Mouse (Mus musculus) urinary bladder, adult 2 months (tissue): ENCODE data around the gene Ttyh1. TPM values are rescaled to one million over a fixed set of nuclear protein-coding genes. Genes with fewer than 3 reads are reported as not detected.

Source experiments
- DNase-seq: peaks from one replicate; pipeline ENCODE4 v3.0.0; 2022; ENCODE audit warnings: low spot score
- polyA plus RNA-seq: library from polyadenylated mRNA; depleted of rRNA; stranded (reverse); fragments of >200 nt; gene quantifications from 2 replicates; pipeline ENCODE4 v1.2.3, GENCODE M21; 2012; rRNA removed

The Ttyh1 gene
- polyA plus RNA-seq, 1 experiment: 5.0 TPM

GRCm38 (mm10) chr7:4170193-4170938 is 51.2 kb downstream of the Ttyh1 start:
- DNase-seq: no peak

DNA sequence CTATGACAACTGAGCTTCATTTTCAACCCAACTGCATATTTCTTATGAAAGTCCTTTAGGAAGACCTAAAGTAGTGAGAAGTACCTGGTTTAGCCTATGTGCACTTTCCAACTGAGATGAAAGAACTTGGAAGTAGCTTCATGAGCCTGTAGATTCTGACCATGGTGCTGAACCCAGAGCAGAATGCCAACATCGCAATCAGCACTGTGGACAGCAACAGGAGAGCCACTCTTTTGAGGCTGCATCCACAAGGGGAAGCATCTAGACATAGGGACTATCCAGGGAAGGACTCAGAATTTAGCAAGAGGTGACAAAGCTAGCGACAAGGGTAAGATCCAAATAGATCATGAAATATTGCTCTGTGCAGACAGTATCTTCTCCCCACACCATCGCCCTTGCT is 59.2 kb downstream of the Ttyh1 start:
- DNase-seq: no peak

Other genes with a start within 250 kb of the Ttyh1 start
- 0.88 and 0.99 TPM in 2 replicates for gene Gm14548, start 221.3 kb upstream of the Ttyh1 start, polyA plus RNA-seq
- 0.92 and 1.0 TPM in 2 replicates for gene Lilra6, start 203.9 kb upstream of the Ttyh1 start, polyA plus RNA-seq
- 3.5 and 3.6 TPM in 2 replicates for gene Lair1, start 56.2 kb upstream of the Ttyh1 start, polyA plus RNA-seq
- 262 and 275 TPM in 2 replicates for gene Leng8, start 17.6 kb downstream of the Ttyh1 start, polyA plus RNA-seq
- 5.8 and 6.3 TPM in 2 replicates for gene Leng9, start 31.0 kb downstream of the Ttyh1 start, polyA plus RNA-seq
- gene Cdc42ep5, start 45.5 kb downstream of the Ttyh1 start, polyA plus RNA-seq: 90.1 and 98.9 TPM in 2 replicates
- 0.62 and 0.77 TPM in 2 replicates for gene Lilra5, start 118.3 kb downstream of the Ttyh1 start, polyA plus RNA-seq
- gene Ncr1, start 218.3 kb downstream of the Ttyh1 start, polyA plus RNA-seq: 0.78 and 1.4 TPM in 2 replicates